Mouse (Mus musculus) gastrocnemius, adult 8-10 months (tissue): Measurements from ENCODE around the gene Nrp1. TPM values are rescaled to one million over a fixed set of nuclear protein-coding genes. Genes with fewer than 3 reads are reported as not detected.

Source experiments
- DNase-seq, 2 experiments: peaks; one replicate each; pipeline ENCODE4 v3.0.0; 2022; ENCODE audit warnings: low spot score in 2 of 2
- total RNA-seq, 4 experiments: library from RNA; stranded (reverse); gene quantifications; 2 replicates each; pipeline ENCODE4 v1.2.4; 2022

The Nrp1 gene
- total RNA-seq: 10 to 100 TPM; 15.6 to 29.7 (median 19.0) TPM

DNA sequence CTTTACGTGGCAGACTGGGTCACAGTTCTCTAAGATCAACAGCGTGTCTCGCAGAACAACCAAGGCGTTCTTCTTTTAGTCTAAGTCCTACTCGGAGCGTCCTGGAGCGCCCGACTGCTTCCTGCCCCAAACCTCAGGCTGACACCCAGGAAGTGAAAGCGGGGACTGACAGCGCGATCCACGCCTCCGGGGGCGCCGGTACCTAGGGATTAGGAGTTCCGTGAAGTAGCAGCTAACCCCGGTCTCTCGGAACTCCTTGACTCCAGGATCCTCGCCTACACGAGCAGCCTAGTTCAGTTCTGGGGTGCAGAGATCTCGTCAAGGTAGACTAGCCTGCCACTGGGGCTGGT lies at the start of gene Nrp1:
TSS of gene Nrp1 (plus strand) at position 199 of the 350 bp plus-strand sequence.
- DNase-seq: peak; percentile 21 to 35

DNA sequence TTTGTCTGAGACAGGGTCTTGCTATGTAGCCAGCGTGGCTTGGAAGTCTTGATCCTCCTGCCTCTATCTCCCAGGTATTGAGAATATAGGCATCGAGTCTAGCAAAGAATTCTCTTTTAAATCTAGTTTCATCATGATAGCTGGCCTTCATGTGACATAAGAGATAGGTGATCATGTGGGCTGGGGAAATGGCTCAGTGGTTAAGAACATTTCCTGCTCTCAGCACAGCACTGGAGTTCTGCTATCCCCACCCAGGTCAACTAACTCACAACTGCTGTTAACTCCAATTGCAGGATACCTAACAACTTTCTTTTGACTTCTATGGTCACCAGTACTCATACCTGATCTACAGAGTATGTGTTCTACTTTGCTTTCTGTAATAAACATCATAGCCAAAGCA lies 37.6 kb upstream of the Nrp1 start:
- no peak for DNase-seq

GRCm38 (mm10) chr8:128327281-128327680 lies 31.1 kb upstream of the Nrp1 start:
- no peak for DNase-seq

DNA sequence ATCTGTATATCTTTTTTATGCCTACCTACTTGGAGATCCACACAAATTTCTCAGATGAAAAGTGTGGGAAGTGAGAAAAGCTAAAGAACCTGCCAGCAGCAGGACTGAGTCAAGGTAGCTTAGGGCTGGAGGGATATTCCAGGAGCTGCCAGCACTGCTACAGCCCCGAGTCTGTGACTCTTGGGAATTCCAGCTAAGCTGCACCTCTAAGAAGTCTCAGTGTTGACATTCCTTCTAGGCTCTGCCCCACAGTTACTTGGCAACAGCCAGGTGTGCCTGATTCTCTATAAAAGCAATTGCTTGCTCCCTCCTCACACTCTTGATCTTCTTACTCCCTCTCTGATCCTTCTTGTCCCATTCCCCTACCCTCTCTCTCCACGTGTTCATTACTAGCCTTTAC lies 30.5 kb upstream of the Nrp1 start:
- DNase-seq: no peak

- no peak for DNase-seq
These were observed 28.9 kb upstream of the Nrp1 start for GRCm38 (mm10) chr8:128329502-128329901.

- DNase-seq: no peak
These were observed 22.4 kb upstream of the Nrp1 start for GRCm38 (mm10) chr8:128335976-128336375.

GRCm38 (mm10) chr8:128338951-128339350 lies 19.5 kb upstream of the Nrp1 start:
- no peak for DNase-seq

- no peak for DNase-seq
These were observed 18.9 kb upstream of the Nrp1 start for GRCm38 (mm10) chr8:128339521-128339920.

DNA sequence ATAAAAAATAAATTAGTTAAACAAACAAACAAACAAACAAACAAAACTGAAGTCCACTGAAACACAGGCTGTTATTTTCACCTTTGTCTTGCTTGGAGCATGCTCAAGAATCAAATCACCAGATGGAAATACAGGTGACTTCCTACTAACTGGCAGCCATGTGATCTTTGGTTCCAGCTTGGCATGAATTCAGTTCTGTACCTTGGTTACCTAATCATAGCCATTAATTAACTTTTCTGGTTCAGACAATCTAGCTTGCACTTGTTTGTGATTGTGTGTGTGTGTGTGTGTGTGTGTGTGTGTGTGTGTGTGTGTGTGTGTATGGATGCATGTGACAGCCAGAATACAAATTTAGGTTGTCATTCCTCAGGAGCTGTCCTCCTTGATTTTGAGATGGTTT lies 8.0 kb upstream of the Nrp1 start:
- no peak for DNase-seq

DNA sequence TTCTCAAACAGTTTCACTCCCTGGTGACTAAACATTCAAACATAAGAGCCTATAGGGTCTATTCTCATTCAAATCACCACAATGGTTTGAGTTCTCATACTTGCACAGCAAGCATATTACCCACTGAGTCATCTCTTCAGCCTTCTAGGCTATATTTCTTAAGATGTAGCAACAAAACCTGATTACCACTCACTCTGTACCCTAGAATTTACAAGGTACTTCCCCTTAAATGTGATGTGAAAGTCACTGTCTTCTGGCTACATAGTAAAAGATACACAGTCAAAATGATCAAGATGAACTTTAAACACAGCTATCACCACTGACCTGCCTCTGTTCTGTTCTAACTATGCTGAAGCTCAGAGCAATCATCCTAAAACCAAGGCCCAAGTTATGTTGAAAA lies 7.2 kb upstream of the Nrp1 start:
- DNase-seq: no peak

- no peak for DNase-seq
These were observed 5.6 kb upstream of the Nrp1 start for GRCm38 (mm10) chr8:128352821-128353220.

- DNase-seq: no peak
These were observed 4.4 kb upstream of the Nrp1 start for GRCm38 (mm10) chr8:128353999-128354398.

DNA sequence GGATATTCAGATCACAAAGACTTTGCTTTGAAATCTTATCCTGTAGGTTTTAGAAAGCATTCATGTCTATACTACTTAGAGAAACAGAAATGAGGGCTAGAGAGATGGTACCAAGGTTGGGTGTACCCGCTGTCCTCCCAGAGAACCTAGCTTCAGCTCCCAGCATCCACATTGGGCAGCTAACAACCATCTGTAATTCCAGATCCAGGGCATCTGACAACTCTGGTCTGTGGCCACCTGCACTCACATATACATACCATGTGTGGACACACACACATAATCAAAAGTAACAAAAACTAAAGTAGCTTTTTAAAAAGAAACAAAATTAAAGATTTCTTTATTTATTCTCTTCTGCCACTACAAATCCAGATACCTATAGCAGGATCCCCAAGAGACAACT lies 3.3 kb upstream of the Nrp1 start:
- no peak for DNase-seq

DNA sequence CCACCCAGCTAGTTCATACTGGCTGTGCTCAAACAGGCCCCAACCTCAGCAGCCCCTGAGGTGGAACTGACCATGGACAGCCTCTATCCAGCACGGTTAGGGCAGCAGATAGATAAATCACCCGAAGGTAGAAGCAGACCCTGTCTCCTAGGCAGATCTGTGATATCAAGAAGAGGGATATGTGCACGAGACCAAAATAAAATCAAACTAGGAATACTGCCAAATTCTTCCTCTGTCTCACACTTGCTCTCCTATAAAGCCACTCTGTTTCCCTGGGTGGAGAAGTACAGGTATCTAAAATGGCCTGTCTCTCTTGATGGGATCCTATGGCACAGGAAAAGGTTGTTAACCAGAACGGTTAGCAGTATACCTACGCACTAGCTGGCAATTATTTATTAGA lies 2.2 kb upstream of the Nrp1 start:
- DNase-seq: no peak

DNA sequence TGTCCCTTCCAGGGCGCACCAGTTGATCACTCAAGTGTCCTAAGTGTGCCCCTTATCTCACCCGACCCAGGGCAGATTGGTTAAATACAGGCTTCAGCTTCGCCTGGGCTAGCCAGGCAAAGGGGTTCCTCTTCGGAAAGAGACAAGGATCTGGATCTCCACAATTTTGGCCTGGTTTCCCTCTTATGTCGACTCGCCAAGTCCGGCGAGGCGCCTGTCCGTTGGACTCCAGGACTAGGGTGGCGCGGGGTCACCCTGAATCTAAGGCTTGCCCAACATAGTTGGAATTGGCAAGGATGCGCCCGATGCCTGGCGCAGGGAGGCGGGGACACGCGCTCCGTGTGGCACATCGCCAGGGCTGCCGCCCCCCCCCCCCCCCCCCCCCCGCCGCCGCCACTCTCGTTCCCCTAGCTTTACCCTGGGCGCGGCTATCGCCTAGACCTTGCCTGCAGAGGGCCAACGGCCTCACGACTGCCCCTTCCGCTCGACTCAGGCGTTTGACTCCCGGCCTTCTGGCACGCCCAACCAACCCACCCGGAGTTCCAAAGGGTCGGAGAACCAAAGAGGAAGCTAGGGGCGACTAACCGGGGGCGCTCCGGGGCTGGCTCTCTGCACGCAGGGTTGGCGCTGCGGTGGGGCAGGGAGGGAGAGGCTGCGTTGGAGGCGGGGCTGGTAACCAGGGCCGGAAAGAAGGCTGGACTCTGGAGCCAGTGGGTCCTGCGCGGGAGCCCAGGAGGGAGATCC lies 1.4 kb upstream of the Nrp1 start:
- DNase-seq: peak; percentile 59 to 77

DNA sequence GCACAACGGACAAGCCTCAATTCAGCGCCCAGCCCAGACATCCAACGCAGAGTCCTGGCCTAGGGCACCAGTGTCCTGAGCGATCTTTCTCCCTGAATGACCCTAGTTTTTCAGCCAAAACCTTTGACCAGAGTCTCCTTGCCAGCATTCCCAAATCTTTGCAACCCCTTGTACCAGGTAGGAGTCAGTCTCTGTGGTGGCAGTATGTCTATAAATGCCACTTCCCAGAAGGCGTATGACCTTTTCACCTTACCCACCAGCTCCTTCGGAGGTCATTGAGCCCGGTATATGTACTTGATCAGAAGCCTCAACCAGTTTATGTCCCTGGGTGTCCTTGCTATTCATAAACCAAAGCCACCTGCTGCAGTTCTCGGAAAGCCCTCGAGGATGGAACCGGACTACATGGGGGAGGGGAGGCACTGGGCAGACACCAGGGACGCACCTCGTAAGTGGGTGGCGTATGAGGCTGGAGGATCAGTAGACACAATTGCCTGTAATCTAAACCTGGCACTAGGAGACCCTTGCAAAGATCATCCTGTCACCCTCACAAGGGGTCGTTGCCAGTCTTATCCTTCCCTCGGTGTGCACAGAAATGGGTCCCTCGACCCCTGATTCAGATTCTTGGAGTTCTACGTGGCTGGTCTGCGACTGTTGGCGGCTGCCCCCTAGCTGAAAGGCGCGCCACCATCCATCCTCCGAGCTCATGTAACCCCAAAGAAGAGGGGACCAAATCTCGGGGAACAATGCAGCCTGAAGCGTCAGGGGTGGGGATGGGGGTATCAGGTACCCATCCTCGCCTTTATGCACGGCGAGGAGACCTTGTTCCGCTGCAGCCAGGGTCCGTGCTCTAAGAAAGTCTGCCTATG lies 631 bp upstream of the Nrp1 start:
- peak; percentile 45 to 54 for DNase-seq

DNA sequence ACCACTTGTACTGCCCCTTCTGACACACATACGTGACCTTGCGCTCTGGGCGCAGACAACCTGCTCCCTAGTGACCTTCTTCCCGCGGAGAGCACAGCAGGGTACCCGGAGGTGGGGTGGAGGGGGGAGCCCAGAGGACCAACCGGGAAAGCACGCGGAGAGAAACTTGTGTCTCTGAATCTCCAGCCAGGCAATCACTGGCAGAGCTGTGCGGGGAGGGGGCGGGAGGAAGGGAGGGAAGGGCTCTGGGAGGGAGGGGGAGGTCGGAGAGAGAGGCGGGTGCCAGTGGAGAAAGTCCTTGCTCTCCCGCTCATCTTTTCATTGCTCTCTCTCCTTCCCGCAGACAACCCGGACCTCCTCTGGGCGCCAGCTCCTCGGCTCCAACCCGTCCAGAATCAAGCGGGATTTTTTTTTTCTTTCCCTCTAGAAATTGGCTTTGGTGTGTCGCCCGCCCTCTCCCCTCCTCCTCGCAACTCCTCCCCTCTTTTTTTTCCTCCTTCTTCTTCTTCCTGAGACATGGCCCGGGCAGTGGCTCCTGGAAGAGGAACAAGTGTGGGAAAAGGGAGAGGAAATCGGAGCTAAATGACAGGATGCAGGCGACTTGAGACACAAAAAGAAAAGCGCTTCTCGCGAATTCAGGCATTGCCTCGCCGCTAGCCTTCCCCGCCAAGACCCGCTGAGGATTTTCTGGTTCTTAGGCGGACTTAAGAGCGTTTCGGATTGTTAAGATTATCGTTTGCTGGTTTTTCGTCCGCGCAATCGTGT lies 534 bp downstream of the Nrp1 start:
- DNase-seq: peak; percentile 53 to 58

- peak in 1 of 2 experiments; percentile 8 for DNase-seq
These were observed 1.3 kb downstream of the Nrp1 start for GRCm38 (mm10) chr8:128359521-128360318.

DNA sequence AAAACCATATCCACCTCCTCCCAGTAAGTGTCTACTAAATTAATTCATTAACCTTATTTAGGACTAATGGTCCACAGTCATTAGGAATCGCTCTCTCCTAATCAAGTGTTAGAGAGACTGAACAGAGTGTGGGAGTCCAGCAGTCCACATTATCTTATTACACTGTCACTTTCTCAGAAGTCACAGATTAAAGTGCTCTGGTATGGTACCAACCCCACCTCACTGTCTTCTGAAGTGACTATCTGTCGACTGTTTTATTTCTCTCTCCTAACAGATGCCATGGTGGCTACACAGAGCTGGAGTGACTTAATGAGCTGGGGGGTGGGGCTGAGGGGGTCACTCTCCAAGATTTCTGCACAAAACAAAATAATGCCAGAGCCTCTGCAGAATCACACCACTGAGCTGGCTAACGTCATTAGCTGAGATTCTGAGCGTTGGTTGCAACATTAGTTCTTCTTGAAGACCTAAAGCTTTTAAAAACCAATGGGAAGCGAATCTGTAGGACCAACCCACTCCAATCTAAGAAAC lies 3.0 kb downstream of the Nrp1 start:
- DNase-seq: no peak

- DNase-seq: peak; percentile 60 to 64
These were observed 4.7 kb downstream of the Nrp1 start for GRCm38 (mm10) chr8:128362940-128363595.
